Mouse (Mus musculus) G1E (cell line): ENCODE data around the gene Fam83c.

ENCODE experiments used
- CTCF ChIP-seq: IDR thresholded peaks from 2 replicates; pipeline ENCODE4 v1.5.1; 2012; ENCODE audit warnings: low read depth, low read length, inconsistent platforms, mixed read lengths
- POLR2AphosphoS5 ChIP-seq: IDR thresholded peaks from 2 replicates; pipeline ENCODE4 v1.6.1; 2012; ENCODE audit warnings: low read depth, low read length, inconsistent platforms; ENCODE audit not compliant: insufficient replicate concordance

DNA sequence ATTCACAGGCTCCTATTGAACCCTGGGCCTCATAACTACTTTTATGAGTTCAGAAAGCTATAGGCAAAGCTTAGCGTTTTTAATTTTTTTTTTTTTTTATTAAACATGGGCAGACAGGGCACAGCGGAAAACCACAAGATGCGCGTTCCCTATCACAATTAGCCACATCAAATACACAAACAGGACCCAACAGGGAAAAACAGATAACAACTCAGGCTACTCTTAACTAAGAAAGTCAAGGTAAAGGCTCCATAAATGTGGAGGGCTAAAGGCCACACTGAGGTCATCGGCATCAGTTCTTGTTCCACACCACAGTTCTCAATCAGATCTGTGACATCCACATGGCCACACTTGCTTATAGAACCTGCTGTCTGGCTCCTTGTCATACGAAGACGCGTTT lies 33.7 kb upstream of the Fam83c start:
- TF ChIP-seq CTCF (no peak), POLR2AphosphoS5 (no peak)
